Mouse (Mus musculus) small intestine, adult 10 weeks (tissue): Measurements from ENCODE around the gene Atf7ip. TPM values are rescaled to one million over a fixed set of nuclear protein-coding genes. Genes with fewer than 3 reads are reported as not detected.

Experiments
- polyA plus RNA-seq: library from polyadenylated mRNA; stranded (reverse); fragments of 350-450 nt; fragmentation: Illumina TruSeq; extraction: RNeasy Lipid Tissue Mini Kit (QIAGEN cat#74804); gene quantifications from one replicate; pipeline ENCODE4 v1.2.3, GENCODE M21; 2014; ENCODE audit warnings: low replicate concordance

Gene Atf7ip
- 35.7 TPM for polyA plus RNA-seq

GRCm38 (mm10) chr6:136505867-136506266 is at the start of gene Atf7ip:
Gene Atf7ip (plus strand): TSS chr6:136506167.

Other genes starting within 250 kb of the Atf7ip start
- not detected for gene Gm8994, start 178.6 kb upstream of the Atf7ip start, polyA plus RNA-seq
- gene E330021D16Rik, start 90.6 kb upstream of the Atf7ip start, polyA plus RNA-seq = not detected
- gene Plbd1, start 155.8 kb downstream of the Atf7ip start, polyA plus RNA-seq = 122 TPM